10 mouse cellular contexts compared by ENCODE assay signal in the genomic region with DNA sequence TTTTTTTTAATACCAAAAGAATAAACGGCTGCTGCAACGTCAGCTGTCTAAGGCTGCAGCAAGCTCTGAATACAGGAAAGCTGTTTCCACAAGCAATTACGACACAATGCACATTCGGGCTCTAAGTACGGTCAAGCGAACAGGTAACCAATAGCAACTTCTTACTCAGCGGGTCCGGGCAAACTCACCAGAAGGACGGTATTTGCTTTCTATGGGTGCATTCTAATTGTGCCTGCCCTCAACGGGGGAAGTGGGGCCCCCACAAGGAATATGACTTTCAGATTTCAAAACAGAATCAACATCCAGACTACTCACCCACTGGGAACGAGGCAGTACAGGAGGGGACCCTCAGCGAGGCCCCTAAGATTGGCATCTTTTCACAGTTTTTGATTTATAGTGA.
DNase-seq lines count a peak whose midpoint lies in the region; ATAC-seq and TF ChIP-seq lines count a peak whose summit lies in the region.
"Had no signal": no experiment of that assay in that cellular context is flagged by ENCODE, and none has a peak within 500 bp of the region (broad histone marks: within the 10 kb centered on the region; RNA-seq: fewer than 3 reads in every experiment).

No protein-coding gene starts in this region.

- no peak for TF ChIP-seq POLR2A in brain, embryonic 14.5 days (IDR thresholded peaks at IDR 0.05; ENCODE audit: borderline replicate concordance, extremely low read depth, insufficient read depth, insufficient read length, poor library complexity, severe bottlenecking)

- no peaks in the 10 kb centered on the region for H3K27me3 ChIP-seq in hindbrain, postnatal 0 days (ENCODE audit: insufficient read depth, low read length)
- H3K27me3 ChIP-seq in midbrain, embryonic 14.5 days (ENCODE audit: control insufficient read depth, insufficient read depth, low read length): no peaks in the 10 kb centered on the region
- H3K27me3 ChIP-seq: liver, embryonic 13.5 days; megakaryocyte, embryonic 14.5 days had no signal

- TF ChIP-seq CTCF in brain, embryonic 14.5 days (IDR thresholded peaks at IDR 0.05; ENCODE audit: borderline replicate concordance, extremely low read depth, insufficient read depth, insufficient read length): no peak
- no peak for TF ChIP-seq CTCF in hindbrain, postnatal 0 days (IDR thresholded peaks at IDR 0.05; ENCODE audit: low read depth)

- H3K4me2 ChIP-seq in hindbrain, postnatal 0 days (ENCODE audit: low read depth, low read length): peak overlapping the region; percentile 53
- H3K4me2 ChIP-seq in midbrain, embryonic 14.5 days (ENCODE audit: low read length): peak overlapping the region; percentile 37
- H3K4me2 ChIP-seq: liver, embryonic 13.5 days had no signal

- peak overlapping the region; percentile 25 for H3K4me3 ChIP-seq in hindbrain, postnatal 0 days (ENCODE audit: low read length)
- 0 out of 2 replicates have a peak overlapping the region, but pooled peaks have one; percentile 15 for H3K4me3 ChIP-seq in midbrain, embryonic 14.5 days (replicated peaks; ENCODE audit: low read depth, low read length)
- H3K4me3 ChIP-seq: liver, embryonic 13.5 days; megakaryocyte, embryonic 14.5 days had no signal

- H3K4me1 ChIP-seq in hindbrain, postnatal 0 days (ENCODE audit: insufficient read depth, low read length): 0 out of 2 replicates have a peak, but pooled peaks cover 2% of the 10 kb centered on the region
- peaks cover 3% of the 10 kb centered on the region; the same call in 1 of the 2 replicates for H3K4me1 ChIP-seq in midbrain, embryonic 14.5 days (ENCODE audit: control insufficient read depth, insufficient read depth, low read length)
- H3K4me1 ChIP-seq: liver, embryonic 13.5 days; megakaryocyte, embryonic 14.5 days had no signal

- no peaks in the 10 kb centered on the region for H3K36me3 ChIP-seq in hindbrain, postnatal 0 days (ENCODE audit: insufficient read depth, low read length)
- no peaks in the 10 kb centered on the region for H3K36me3 ChIP-seq in midbrain, embryonic 14.5 days (ENCODE audit: control insufficient read depth, insufficient read depth, low read length)
- H3K36me3 ChIP-seq: liver, embryonic 13.5 days had no signal

- ATAC-seq in hindbrain, postnatal 0 days: peak; percentile 87
- no peak; the same call in 1 of the 2 replicates for ATAC-seq in midbrain, embryonic 14.5 days (ENCODE audit: low FRiP score, low TSS enrichment)
- no peak for ATAC-seq in megakaryocyte, adult 5-6 weeks (ENCODE audit: poor library complexity, severe bottlenecking)
- no peak for ATAC-seq in cerebellum, adult (ENCODE audit: insufficient number of reproducible peaks, low FRiP score, low TSS enrichment)

- WGBS in hindbrain, postnatal 0 days: 30% methylated on average over 12 of the region's 12 CpGs
- WGBS in midbrain, embryonic 14.5 days: 70% methylated on average over 12 of the region's 12 CpGs

- H3K9ac ChIP-seq in hindbrain, postnatal 0 days (replicated peaks; ENCODE audit: low read length): peak overlapping the region; percentile 1; the same call in 1 of the 2 replicates
- H3K9ac ChIP-seq in midbrain, embryonic 14.5 days (replicated peaks; ENCODE audit: low read length): no peak overlapping the region; the same call in 1 of the 2 replicates
- H3K9ac ChIP-seq: liver, embryonic 13.5 days had no signal

- no peaks in the 10 kb centered on the region for H3K9me3 ChIP-seq in hindbrain, postnatal 0 days (ENCODE audit: low read length)
- no peaks in the 10 kb centered on the region for H3K9me3 ChIP-seq in midbrain, embryonic 14.5 days (ENCODE audit: control insufficient read depth, low read length)

- H3K27ac ChIP-seq in hindbrain, postnatal 0 days: no peak overlapping the region
- peak overlapping the region; percentile 73 for H3K27ac ChIP-seq in midbrain, embryonic 14.5 days (replicated peaks; ENCODE audit: low read depth, low read length)
- H3K27ac ChIP-seq: liver, embryonic 13.5 days had no signal

- DNase-seq in heart, adult 11 months: peak; percentile 70
- no peak for DNase-seq in heart, adult 18-20 months
- DNase-seq in brain, embryonic 14.5 days (ENCODE audit: low read depth): peak; percentile 84
- DNase-seq in hindbrain, postnatal 0 days (ENCODE audit: low spot score): peak; percentile 55
- peak; percentile 68 for DNase-seq in midbrain, embryonic 14.5 days
- no peak for DNase-seq in urinary bladder, postnatal 4 days (ENCODE audit: low spot score in 2 of 2)
- DNase-seq: liver, embryonic 13.5 days had no signal

Comparison
In these comparisons a context has a peak if more than half of its experiments do, and no peak if none do; other contexts are left out.
1. DNase-seq: peak in heart, adult 11 months (single experiment), brain, embryonic 14.5 days (single experiment), hindbrain, postnatal 0 days (single experiment) and midbrain, embryonic 14.5 days (single experiment); none in heart, adult 18-20 months (0 of 2) and urinary bladder, postnatal 4 days (0 of 2).